Mouse (Mus musculus) left cerebral cortex, adult 8-10 months (tissue): ENCODE results near the gene Gnptab. TPM values are rescaled to one million over a fixed set of nuclear protein-coding genes. Genes with fewer than 3 reads are reported as not detected.

ENCODE experiments used
- DNase-seq, 2 experiments: peaks; one replicate each; pipeline ENCODE4 v3.0.0; 2022; ENCODE audit warnings: low spot score in 2 of 2
- total RNA-seq, 4 experiments: library from RNA; stranded (reverse); gene quantifications; 2 replicates each; pipeline ENCODE4 v1.2.4; 2022

Gene Gnptab
- total RNA-seq, 4 experiments from 2014 or later: 61.9 to 69.7 (median 63.8) TPM

- DNase-seq: peak; percentile 89 to 91
Measured at GRCm38 (mm10) chr10:88376770-88377169, 2.2 kb upstream of the Gnptab start.

GRCm38 (mm10) chr10:88377666-88378065 is 1.3 kb upstream of the Gnptab start:
- DNase-seq: no peak

GRCm38 (mm10) chr10:88380002-88380401 is 1.1 kb downstream of the Gnptab start:
- no peak for DNase-seq

GRCm38 (mm10) chr10:88380430-88381060 is 1.6 kb downstream of the Gnptab start:
- no peak for DNase-seq

- no peak for DNase-seq
Measured at GRCm38 (mm10) chr10:88381286-88381685, 2.4 kb downstream of the Gnptab start.

GRCm38 (mm10) chr10:88382009-88382408 is 3.1 kb downstream of the Gnptab start:
- no peak for DNase-seq

GRCm38 (mm10) chr10:88383479-88383878 is 4.5 kb downstream of the Gnptab start:
- no peak for DNase-seq

- DNase-seq: no peak
Measured at GRCm38 (mm10) chr10:88384081-88384480, 5.1 kb downstream of the Gnptab start.

GRCm38 (mm10) chr10:88385290-88385689 is 6.4 kb downstream of the Gnptab start:
- no peak for DNase-seq

- no peak for DNase-seq
Measured at GRCm38 (mm10) chr10:88385758-88386157, 6.8 kb downstream of the Gnptab start.

GRCm38 (mm10) chr10:88386251-88386650 is 7.3 kb downstream of the Gnptab start:
- no peak for DNase-seq

- DNase-seq: no peak
Measured at GRCm38 (mm10) chr10:88389576-88389975, 10.6 kb downstream of the Gnptab start.

- DNase-seq: no peak
Measured at GRCm38 (mm10) chr10:88390096-88390790, 11.3 kb downstream of the Gnptab start.

- no peak for DNase-seq
Measured at GRCm38 (mm10) chr10:88391495-88391894, 12.6 kb downstream of the Gnptab start.

- peak in 1 of 2 experiments; percentile 20 for DNase-seq
Measured at GRCm38 (mm10) chr10:88392181-88392847, 13.4 kb downstream of the Gnptab start.

GRCm38 (mm10) chr10:88398668-88399243 is 19.8 kb downstream of the Gnptab start:
- no peak for DNase-seq

GRCm38 (mm10) chr10:88399271-88399670 is 20.3 kb downstream of the Gnptab start:
- DNase-seq: no peak

GRCm38 (mm10) chr10:88403021-88403420 is 24.1 kb downstream of the Gnptab start:
- no peak for DNase-seq

- no peak for DNase-seq
Measured at GRCm38 (mm10) chr10:88404220-88404619, 25.3 kb downstream of the Gnptab start.

GRCm38 (mm10) chr10:88405812-88406211 is 26.9 kb downstream of the Gnptab start:
- DNase-seq: no peak

GRCm38 (mm10) chr10:88407875-88408631 is 29.1 kb downstream of the Gnptab start:
- no peak for DNase-seq
